ENCODE assay signal across 14 mouse cellular contexts in the genomic region with DNA sequence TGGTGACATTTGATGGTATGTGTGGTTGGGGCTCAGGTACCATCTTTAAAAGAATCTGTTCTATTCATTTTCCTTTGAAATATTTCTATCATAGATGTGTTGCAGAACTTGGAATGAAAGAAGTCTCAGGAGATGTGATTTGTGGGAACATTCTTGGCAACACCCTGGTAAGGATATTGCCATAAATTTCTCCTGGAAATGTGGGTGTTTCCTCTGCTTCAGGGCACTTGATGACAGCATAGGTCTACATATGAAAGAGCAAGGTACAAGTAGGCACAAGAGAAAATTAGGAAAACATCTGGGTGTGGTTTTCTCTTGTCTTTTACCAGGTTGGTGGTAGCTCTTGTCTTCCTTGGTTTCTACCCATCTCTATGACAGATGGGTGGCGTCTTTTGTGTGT.
"Had no signal": no experiment of that assay in that cellular context is flagged by ENCODE, and none has a peak within 500 bp of the region (broad histone marks: within the 10 kb centered on the region; RNA-seq: fewer than 3 reads in every experiment).

No protein-coding gene starts in this region.

- DNase-seq: lung, adult 18-20 months; lung, embryonic 14.5 days; lung, postnatal 10 days; right cerebral cortex, postnatal 14 days; thymus, adult 2 months; thymus, postnatal 25 days; thymus, postnatal 4 days had no signal

- H3K4me3 ChIP-seq: megakaryocyte, embryonic 14.5 days; midbrain, embryonic 13.5 days; midbrain, embryonic 15.5 days; neural tube, embryonic 12.5 days; stomach, embryonic 15.5 days had no signal

- H3K27ac ChIP-seq: macrophage; midbrain, embryonic 13.5 days; midbrain, embryonic 15.5 days; neural tube, embryonic 12.5 days; stomach, embryonic 15.5 days; stomach, postnatal 0 days had no signal
